Mouse (Mus musculus) A20 (cell line): ENCODE measurements around the gene Hormad2.

Experiments used
- DNase-seq: peaks from one replicate; pipeline ENCODE4 v3.0.0-alpha.2; 2011; ENCODE audit warnings: low read depth, low spot score

Hormad2 gene

DNA sequence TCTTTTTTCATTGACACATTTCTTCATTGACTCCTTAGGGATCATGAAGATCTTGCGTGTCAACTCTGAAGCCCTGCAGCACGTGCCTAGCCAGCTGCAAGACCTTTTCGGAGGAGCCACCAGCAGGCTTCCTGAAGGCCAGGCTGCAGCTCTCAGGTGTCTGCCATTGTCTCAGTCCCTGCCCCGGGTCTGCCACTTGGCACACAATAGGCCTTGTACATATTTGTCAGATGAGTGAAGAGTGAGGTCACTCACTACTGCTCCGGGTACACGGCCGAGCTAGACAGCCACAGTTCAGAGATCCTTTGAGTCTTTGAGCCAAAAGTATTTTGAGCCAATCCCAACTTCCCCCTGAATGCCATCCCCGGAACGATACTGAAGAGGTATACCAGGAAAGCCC, 137.9 kb downstream of the Hormad2 start:
- no peak for DNase-seq

DNA sequence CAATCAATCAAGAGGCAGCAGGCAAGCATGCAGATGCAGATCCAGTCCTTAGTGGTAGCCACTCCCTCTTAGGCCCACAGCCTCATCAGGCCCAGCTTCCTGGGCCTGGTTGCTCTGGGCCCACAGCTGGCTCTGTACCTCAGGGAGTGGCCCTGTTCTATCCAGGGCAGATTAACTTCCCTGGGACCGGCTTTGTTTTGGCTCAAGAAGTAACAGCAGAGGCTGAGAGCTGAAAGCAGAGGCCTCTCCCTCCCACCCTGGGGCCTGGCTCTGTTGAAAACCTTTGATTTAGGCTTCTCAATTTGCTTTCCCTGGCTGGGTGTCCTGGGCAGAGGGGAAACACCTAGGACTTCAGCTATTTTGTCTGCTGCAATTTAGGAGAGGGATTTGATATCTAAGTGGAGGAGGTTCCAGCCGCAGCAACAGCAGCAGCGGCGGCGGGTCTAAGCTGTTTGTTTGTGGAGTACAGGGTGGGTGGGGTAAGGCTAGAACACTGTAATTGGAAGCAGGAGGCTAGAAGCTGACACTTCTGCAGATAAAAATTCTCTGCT, 138.5 kb downstream of the Hormad2 start:
- no peak for DNase-seq

GRCm38 (mm10) chr11:4300683-4301082, 140.2 kb downstream of the Hormad2 start:
- no peak for DNase-seq

- no peak for DNase-seq
Measured at GRCm38 (mm10) chr11:4299735-4300474, 141.0 kb downstream of the Hormad2 start.

- no peak for DNase-seq
Measured at GRCm38 (mm10) chr11:4299191-4299590, 141.7 kb downstream of the Hormad2 start.

- DNase-seq: no peak
Measured at GRCm38 (mm10) chr11:4298615-4299014, 142.3 kb downstream of the Hormad2 start.

DNA sequence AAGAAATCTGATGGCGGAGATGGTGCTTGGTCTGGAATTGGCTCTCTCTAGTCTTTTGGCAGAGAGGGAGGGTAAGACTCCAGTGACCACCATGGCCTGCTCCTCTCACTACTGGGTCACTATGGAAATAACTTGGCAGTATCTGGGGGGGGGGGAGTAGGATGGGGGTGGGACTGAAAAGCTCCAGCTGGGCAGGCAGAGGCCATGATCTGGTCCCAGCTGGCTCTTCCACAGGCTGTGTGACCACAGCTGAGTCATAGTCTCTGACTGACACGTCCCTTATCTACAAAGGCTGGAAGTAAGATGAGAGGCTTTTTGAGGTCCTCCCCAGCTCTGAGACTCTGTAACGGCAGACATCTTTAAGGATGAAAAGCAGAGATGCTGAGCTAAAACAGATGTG, 143.2 kb downstream of the Hormad2 start:
- no peak for DNase-seq

DNA sequence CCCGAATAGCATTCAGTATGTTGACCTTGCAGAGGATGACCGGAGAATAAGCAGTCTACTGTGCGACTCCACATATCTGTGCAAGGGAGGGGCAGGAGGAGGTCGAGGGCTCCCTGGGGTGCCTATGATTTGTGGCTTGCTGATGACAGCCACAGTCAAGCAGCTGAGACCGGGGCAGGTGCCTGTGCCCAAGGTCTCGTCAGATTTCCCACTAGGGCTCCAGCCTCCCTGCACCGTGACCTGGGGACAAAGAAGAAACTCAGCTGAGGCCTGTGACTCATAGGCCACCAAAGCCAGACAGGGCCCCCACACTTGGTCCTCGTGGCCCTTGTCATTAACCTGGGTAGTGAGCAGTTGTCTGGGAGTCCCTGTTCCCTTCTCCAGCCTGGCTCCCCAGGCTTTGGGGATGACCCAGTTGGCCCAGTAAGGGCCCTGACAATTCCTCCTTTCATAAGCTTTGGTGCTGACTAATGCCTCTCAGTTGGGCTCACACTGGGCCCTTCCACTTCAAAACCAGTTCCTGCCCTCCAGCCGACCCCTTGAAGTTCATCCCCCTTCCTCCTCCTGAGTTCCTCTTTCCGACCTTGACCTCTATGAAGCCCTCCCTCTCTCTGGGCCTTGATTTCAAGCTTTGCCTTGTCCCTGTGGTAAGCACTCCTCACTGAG, 144.2 kb downstream of the Hormad2 start:
- no peak for DNase-seq
